In the genomic region with DNA sequence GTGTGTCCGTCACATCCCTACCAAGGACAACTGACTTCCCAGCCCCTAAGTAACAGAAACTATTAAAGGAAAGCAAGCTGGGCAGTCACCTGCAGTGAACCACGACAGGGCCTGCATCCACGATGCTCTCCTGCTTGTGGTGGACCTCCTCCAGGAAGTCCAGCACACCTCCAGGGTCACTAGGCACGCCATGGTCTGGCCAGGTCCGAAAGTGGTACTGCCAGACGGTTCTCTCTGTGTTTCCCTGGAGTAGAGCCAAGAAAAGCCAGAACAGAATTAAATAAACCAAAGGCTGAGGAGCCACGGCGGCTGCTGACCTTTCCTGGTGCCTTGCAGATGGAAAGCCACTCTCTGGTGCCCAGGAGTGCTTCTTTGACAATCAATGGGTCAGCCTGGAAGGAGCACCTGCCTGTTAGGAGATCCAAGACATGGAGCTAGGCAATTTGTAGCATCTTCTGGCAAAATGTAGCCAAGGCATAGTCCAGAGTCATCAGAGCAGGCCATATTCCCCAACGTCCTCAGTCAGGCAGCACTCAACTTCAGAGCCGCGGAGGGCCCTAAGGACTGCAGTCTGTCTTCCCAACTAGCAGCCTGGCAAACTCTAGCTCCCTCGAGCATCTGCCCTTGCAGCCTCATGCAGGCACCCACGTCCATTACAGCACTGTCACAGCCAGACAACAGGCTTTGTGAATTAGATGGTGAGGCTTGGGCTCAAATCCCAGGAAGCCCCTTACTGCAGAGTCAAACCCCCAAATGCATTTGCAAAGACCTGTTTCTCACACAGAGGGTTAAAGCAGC, we compare ENCODE assay signal across 15 mouse cellular contexts. TPM values are rescaled to one million over a fixed set of nuclear protein-coding genes. Genes with fewer than 3 reads are reported as not detected.
DNase-seq lines count a peak whose midpoint lies in the region; ATAC-seq and TF ChIP-seq lines count a peak whose summit lies in the region.
"Had no signal": no experiment of that assay in that cellular context is flagged by ENCODE, and none has a peak within 500 bp of the region (broad histone marks: within the 10 kb centered on the region; RNA-seq: fewer than 3 reads in every experiment).

No protein-coding gene starts in this region.

- TF ChIP-seq CTCF in left cerebral cortex, adult 2 months (IDR thresholded peaks at IDR 0.05), result no peak
- TF ChIP-seq CTCF in cerebellum, adult 2 months (IDR thresholded peaks at IDR 0.05; ENCODE audit: borderline replicate concordance, insufficient read depth, low read depth, low read length), result no peak

- no peak overlapping the region for H3K9ac ChIP-seq in hindbrain, embryonic 14.5 days
- no peak overlapping the region for H3K9ac ChIP-seq in hindbrain, embryonic 11.5 days (ENCODE audit: low read depth, low read length)
- H3K9ac ChIP-seq: stomach, embryonic 15.5 days had no signal

- peak overlapping the region; percentile 36; the same call in 1 of the 2 replicates for H3K27ac ChIP-seq in hindbrain, embryonic 14.5 days
- H3K27ac ChIP-seq in hindbrain, embryonic 11.5 days (ENCODE audit: low read depth, low read length), result no peak overlapping the region
- peak overlapping the region; percentile 17; the same call in 1 of the 2 replicates for H3K27ac ChIP-seq in left cerebral cortex, adult 2 months
- H3K27ac ChIP-seq in cerebellum, adult 2 months (ENCODE audit: insufficient read depth, low read length), result peak overlapping the region; percentile 52
- H3K27ac ChIP-seq: stomach, embryonic 15.5 days had no signal

- H3K9me3 ChIP-seq in hindbrain, embryonic 14.5 days (ENCODE audit: control insufficient read depth, low read length), result no peaks in the 10 kb centered on the region
- no peaks in the 10 kb centered on the region for H3K9me3 ChIP-seq in hindbrain, embryonic 11.5 days (ENCODE audit: control insufficient read depth, low read length)
- H3K9me3 ChIP-seq: stomach, embryonic 15.5 days had no signal

- no peak overlapping the region for H3K4me2 ChIP-seq in hindbrain, embryonic 14.5 days (replicated peaks)
- no peak overlapping the region for H3K4me2 ChIP-seq in hindbrain, embryonic 11.5 days (replicated peaks; ENCODE audit: low read depth, low read length)
- H3K4me2 ChIP-seq: stomach, embryonic 15.5 days had no signal

- no peak overlapping the region for H3K4me3 ChIP-seq in hindbrain, embryonic 14.5 days (replicated peaks; ENCODE audit: low read length)
- no peak overlapping the region for H3K4me3 ChIP-seq in hindbrain, embryonic 11.5 days (ENCODE audit: low read depth, low read length)
- no peak overlapping the region for H3K4me3 ChIP-seq in left cerebral cortex, adult 2 months
- H3K4me3 ChIP-seq in cerebellum, adult 2 months (replicated peaks; ENCODE audit: insufficient read depth, low read depth, low read length), result no peak overlapping the region
- H3K4me3 ChIP-seq: myocyte; stomach, embryonic 15.5 days had no signal

- intact Hi-C loops in left cerebral cortex, adult 2 months (cut with DNase I), result no loop called here

- no peaks in the 10 kb centered on the region for H3K27me3 ChIP-seq in hindbrain, embryonic 14.5 days (ENCODE audit: control insufficient read depth, insufficient read depth, low read length)
- H3K27me3 ChIP-seq in hindbrain, embryonic 11.5 days (ENCODE audit: control insufficient read depth, insufficient read depth, low read length), result no peaks in the 10 kb centered on the region
- no peaks in the 10 kb centered on the region for H3K27me3 ChIP-seq in cerebellum, adult 2 months (ENCODE audit: control insufficient read depth, insufficient read depth, low read length)
- H3K27me3 ChIP-seq: CH12.LX; Patski; stomach, embryonic 15.5 days had no signal

- DNase-seq in hindbrain, embryonic 14.5 days (ENCODE audit: low spot score), result no peak
- DNase-seq in hindbrain, embryonic 11.5 days (ENCODE audit: low spot score), result no peak
- DNase-seq in left cerebral cortex, adult 2 months (ENCODE audit: extremely low spot score in 1 of 2, low spot score in 2 of 2), result no peak
- no peak for DNase-seq in left cerebral cortex, adult 8-10 months (ENCODE audit: low spot score in 2 of 2)
- peak; percentile 82 to 93 for DNase-seq in cerebellum, adult 2 months
- peak; percentile 77 to 79 for DNase-seq in cerebellum, postnatal 25 days
- no peak for DNase-seq in right cerebral cortex, postnatal 36 days (ENCODE audit: low spot score in 2 of 2)
- DNase-seq: gastrocnemius, postnatal 36 days; layer of hippocampus, postnatal 36 days; lung, adult 2 months; thymus, postnatal 36 days had no signal

- 86% methylated on average over 13 of the region's 13 CpGs for WGBS in hindbrain, embryonic 14.5 days
- 90% methylated on average over 13 of the region's 13 CpGs for WGBS in hindbrain, embryonic 11.5 days
- 11% methylated on average over 13 of the region's 13 CpGs for WGBS in cerebellum, adult 2 months

- peaks cover 72% of the 10 kb centered on the region for H3K36me3 ChIP-seq in hindbrain, embryonic 14.5 days (replicated peaks; ENCODE audit: control insufficient read depth, insufficient read depth)
- peaks cover 5% of the 10 kb centered on the region; the same call in 1 of the 2 replicates for H3K36me3 ChIP-seq in hindbrain, embryonic 11.5 days (ENCODE audit: control insufficient read depth, insufficient read depth, low read length)

- ATAC-seq in hindbrain, embryonic 14.5 days (ENCODE audit: low FRiP score), result no peak
- ATAC-seq in hindbrain, embryonic 11.5 days (ENCODE audit: low FRiP score), result no peak
- ATAC-seq: Patski had no signal

- peaks cover 19% of the 10 kb centered on the region; the same call in 1 of the 2 replicates for H3K4me1 ChIP-seq in hindbrain, embryonic 14.5 days (replicated peaks; ENCODE audit: control insufficient read depth, insufficient read depth, low read length)
- no peaks in the 10 kb centered on the region for H3K4me1 ChIP-seq in hindbrain, embryonic 11.5 days (replicated peaks; ENCODE audit: control insufficient read depth, insufficient read depth, low read length)
- H3K4me1 ChIP-seq in cerebellum, adult 2 months (ENCODE audit: control insufficient read depth, insufficient read depth, low read length), result peaks cover 53% of the 10 kb centered on the region
- H3K4me1 ChIP-seq: stomach, embryonic 15.5 days had no signal

- no peak for TF ChIP-seq POLR2A in cerebellum, adult 2 months (IDR thresholded peaks at IDR 0.05; ENCODE audit: borderline replicate concordance, insufficient read depth, low read length)

RNA-seq across cellular contexts. Expression of a gene that starts 46.6 kb away (rescaled TPM):
- 26.2 and 26.4 TPM in 2 replicates for polyA plus RNA-seq in hindbrain, embryonic 14.5 days (2014; fragmentation: Nextera tagmentation; extraction: Ambion mirVana)
- polyA plus RNA-seq in hindbrain, embryonic 11.5 days (2014; fragmentation: Nextera tagmentation; extraction: Ambion mirVana), result 25.0 and 32.4 TPM in 2 replicates
- 10 to 100 TPM; 95.4 to 96.8 TPM for total RNA-seq in left cerebral cortex, adult 2 months (2021)
- total RNA-seq in left cerebral cortex, adult 8-10 months (2022), result 100 to 1,000 TPM; 106 to 113 (median 109) TPM
- 89.0 and 91.8 TPM in 2 replicates for polyA plus RNA-seq in cerebellum, adult 2 months (2012; rRNA removed)

RNA-seq across cellular contexts. Expression of a gene that starts 59.6 kb away (rescaled TPM):
- polyA plus RNA-seq in hindbrain, embryonic 14.5 days (2014; fragmentation: Nextera tagmentation; extraction: Ambion mirVana), result 377 and 422 TPM in 2 replicates
- polyA plus RNA-seq in hindbrain, embryonic 11.5 days (2014; fragmentation: Nextera tagmentation; extraction: Ambion mirVana), result 619 and 657 TPM in 2 replicates
- total RNA-seq in left cerebral cortex, adult 2 months (2021), result 100 to 1,000 TPM; 412 to 420 TPM
- 100 to 1,000 TPM; 495 to 632 (median 565) TPM for total RNA-seq in left cerebral cortex, adult 8-10 months (2022)
- polyA plus RNA-seq in cerebellum, adult 2 months (2012; rRNA removed), result 363 and 400 TPM in 2 replicates

Comparison
In these comparisons a context has a peak if more than half of its experiments do, and no peak if none do; other contexts are left out.
1. DNase-seq: peak in cerebellum, adult 2 months (2 of 2) and cerebellum, postnatal 25 days (2 of 2); none in hindbrain, embryonic 14.5 days (single experiment), hindbrain, embryonic 11.5 days (single experiment), left cerebral cortex, adult 2 months (0 of 2), left cerebral cortex, adult 8-10 months (0 of 2) and right cerebral cortex, postnatal 36 days (0 of 2).